Mouse (Mus musculus): ENCODE results near the gene Apoa1. TPM values are rescaled to one million over a fixed set of nuclear protein-coding genes. Genes with fewer than 3 reads are reported as not detected.

Apoa1 gene
- polyA plus RNA-seq, 1 experiment from 2014 or later, result 1.1 TPM

GRCm38 (mm10) chr9:46241818-46242217, 13.4 kb downstream of the Apoa1 start:
- no peak overlapping the region for H3K4me2 ChIP-seq
- 85% methylated on average over 2 of the region's 2 CpGs for WGBS
- no peak overlapping the region for H3K4me3 ChIP-seq (replicated peaks)
- peaks cover 3% of the 10 kb centered on the region; the same call in 1 of the 2 replicates for H3K27me3 ChIP-seq
- no peak overlapping the region for H3K9ac ChIP-seq
- H3K36me3 ChIP-seq (replicated peaks), result no peaks in the 10 kb centered on the region
- H3K27ac ChIP-seq, result no peak overlapping the region
- ATAC-seq (ENCODE audit: low FRiP score), result no peak
- H3K4me1 ChIP-seq, result no peaks in the 10 kb centered on the region
- H3K9me3 ChIP-seq, result no peaks in the 10 kb centered on the region

- no peaks in the 10 kb centered on the region for H3K4me1 ChIP-seq
- no peak overlapping the region for H3K4me3 ChIP-seq (replicated peaks)
- H3K4me2 ChIP-seq, result no peak overlapping the region
- H3K27ac ChIP-seq, result no peak overlapping the region
- H3K36me3 ChIP-seq (replicated peaks), result no peaks in the 10 kb centered on the region
- 65% methylated on average over 4 of the region's 4 CpGs for WGBS
- H3K9ac ChIP-seq, result no peak overlapping the region
- peaks cover 3% of the 10 kb centered on the region; the same call in 1 of the 2 replicates for H3K27me3 ChIP-seq
- ATAC-seq (ENCODE audit: low FRiP score), result no peak
- no peaks in the 10 kb centered on the region for H3K9me3 ChIP-seq
Observed at GRCm38 (mm10) chr9:46243122-46243521, 14.7 kb downstream of the Apoa1 start.

- H3K27me3 ChIP-seq, result peaks cover 3% of the 10 kb centered on the region; the same call in 1 of the 2 replicates
- no peak overlapping the region for H3K4me2 ChIP-seq
- no peaks in the 10 kb centered on the region for H3K36me3 ChIP-seq (replicated peaks)
- H3K27ac ChIP-seq, result no peak overlapping the region
- no peaks in the 10 kb centered on the region for H3K4me1 ChIP-seq
- no peak overlapping the region for H3K4me3 ChIP-seq (replicated peaks)
- no peak for ATAC-seq (ENCODE audit: low FRiP score)
- no peaks in the 10 kb centered on the region for H3K9me3 ChIP-seq
- 45% methylated on average over 8 of the region's 8 CpGs for WGBS
- H3K9ac ChIP-seq, result no peak overlapping the region
Observed at GRCm38 (mm10) chr9:46243584-46243983, 15.2 kb downstream of the Apoa1 start.

GRCm38 (mm10) chr9:46246752-46247324, 18.5 kb downstream of the Apoa1 start:
- Histone ChIP-seq H3K4me3 (replicated peaks) (no peak overlapping the region), H3K27me3 (peaks cover 3% of the 10 kb centered on the region; the same call in 1 of the 2 replicates), H3K4me1 (no peaks in the 10 kb centered on the region), H3K36me3 (replicated peaks) (no peaks in the 10 kb centered on the region), H3K4me2 (no peak overlapping the region), H3K9ac (no peak overlapping the region), H3K9me3 (no peaks in the 10 kb centered on the region), H3K27ac (no peak overlapping the region)
- 31% methylated on average over 11 of the region's 11 CpGs for WGBS
- ATAC-seq (ENCODE audit: low FRiP score), result no peak

GRCm38 (mm10) chr9:46256177-46256576, 27.8 kb downstream of the Apoa1 start:
- H3K9ac ChIP-seq, result no peak overlapping the region
- WGBS, result 91% methylated on average over 7 of the region's 7 CpGs

GRCm38 (mm10) chr9:46256658-46257385, 28.4 kb downstream of the Apoa1 start:
- no peaks in the 10 kb centered on the region for H3K27me3 ChIP-seq

More at GRCm38 (mm10) chr9:46256177-46256576, 27.8 kb downstream of the Apoa1 start:
- Histone ChIP-seq H3K4me3 (replicated peaks) (no peak overlapping the region), H3K4me1 (no peaks in the 10 kb centered on the region), H3K4me2 (no peak overlapping the region), H3K9me3 (no peaks in the 10 kb centered on the region), H3K27me3 (no peaks in the 10 kb centered on the region), H3K27ac (no peak overlapping the region), H3K36me3 (replicated peaks) (no peaks in the 10 kb centered on the region)
- no peak for ATAC-seq (ENCODE audit: low FRiP score)

GRCm38 (mm10) chr9:46257546-46257945, 29.2 kb downstream of the Apoa1 start:
- Histone ChIP-seq H3K36me3 (replicated peaks) (no peaks in the 10 kb centered on the region), H3K9me3 (no peaks in the 10 kb centered on the region), H3K27me3 (no peaks in the 10 kb centered on the region), H3K4me1 (no peaks in the 10 kb centered on the region), H3K4me2 (no peak overlapping the region), H3K9ac (no peak overlapping the region), H3K27ac (no peak overlapping the region), H3K4me3 (replicated peaks) (no peak overlapping the region)
- 85% methylated on average over 3 of the region's 3 CpGs for WGBS
- no peak for ATAC-seq (ENCODE audit: low FRiP score)

More at GRCm38 (mm10) chr9:46256658-46257385, 28.4 kb downstream of the Apoa1 start:
- H3K9me3 ChIP-seq, result no peaks in the 10 kb centered on the region
- H3K9ac ChIP-seq, result no peak overlapping the region
- H3K4me1 ChIP-seq, result no peaks in the 10 kb centered on the region
- WGBS, result 91% methylated on average over 10 of the region's 10 CpGs
- no peak for ATAC-seq (ENCODE audit: low FRiP score)
- H3K4me2 ChIP-seq, result no peak overlapping the region
- no peak overlapping the region for H3K27ac ChIP-seq
- H3K36me3 ChIP-seq (replicated peaks), result no peaks in the 10 kb centered on the region
- no peak overlapping the region for H3K4me3 ChIP-seq (replicated peaks)

GRCm38 (mm10) chr9:46259111-46259510, 30.7 kb downstream of the Apoa1 start:
- no peak for ATAC-seq (ENCODE audit: low FRiP score)
- no peaks in the 10 kb centered on the region for H3K27me3 ChIP-seq
- no peak overlapping the region for H3K4me2 ChIP-seq
- no peak overlapping the region for H3K27ac ChIP-seq
- no peak overlapping the region for H3K4me3 ChIP-seq (replicated peaks)
- no peaks in the 10 kb centered on the region for H3K36me3 ChIP-seq (replicated peaks)
- no peak overlapping the region for H3K9ac ChIP-seq
- 91% methylated on average over 6 of the region's 6 CpGs for WGBS
- H3K9me3 ChIP-seq, result no peaks in the 10 kb centered on the region
- no peaks in the 10 kb centered on the region for H3K4me1 ChIP-seq

- Histone ChIP-seq H3K4me2 (no peak overlapping the region), H3K36me3 (replicated peaks) (no peaks in the 10 kb centered on the region), H3K4me3 (replicated peaks) (no peak overlapping the region), H3K27ac (no peak overlapping the region), H3K27me3 (no peaks in the 10 kb centered on the region), H3K9me3 (no peaks in the 10 kb centered on the region), H3K4me1 (no peaks in the 10 kb centered on the region), H3K9ac (no peak overlapping the region)
- no peak for ATAC-seq (ENCODE audit: low FRiP score)
- WGBS, result 87% methylated on average over 7 of the region's 7 CpGs
Observed at GRCm38 (mm10) chr9:46261131-46261530, 32.8 kb downstream of the Apoa1 start.

GRCm38 (mm10) chr9:46268343-46268873, 40.0 kb downstream of the Apoa1 start, which contains the start of gene Apoa5:
Gene Apoa5 (plus strand): TSS chr9:46268633.
- Histone ChIP-seq H3K27me3 (peaks cover 26% of the 10 kb centered on the region), H3K27ac (no peak within 1 kb of the TSS), H3K36me3 (replicated peaks) (no peaks in the 10 kb centered on the region), H3K9ac (no peak within 1 kb of the TSS), H3K4me2 (no peak within 1 kb of the TSS), H3K4me3 (replicated peaks) (no peak within 1 kb of the TSS), H3K4me1 (peaks cover 4% of the 10 kb centered on the region; the same call in 1 of the 2 replicates), H3K9me3 (no peaks in the 10 kb centered on the region)
- 66% methylated on average over 7 of the region's 7 CpGs for whole genome bisulfite sequencing
- ATAC-seq (ENCODE audit: low FRiP score), result no peak

GRCm38 (mm10) chr9:46269125-46269524, 40.7 kb downstream of the Apoa1 start:
- no peak for ATAC-seq (ENCODE audit: low FRiP score)
- no peaks in the 10 kb centered on the region for H3K9me3 ChIP-seq
- no peak overlapping the region for H3K27ac ChIP-seq
- no peaks in the 10 kb centered on the region for H3K36me3 ChIP-seq (replicated peaks)
- no peak overlapping the region for H3K9ac ChIP-seq
- H3K4me1 ChIP-seq, result peaks cover 10% of the 10 kb centered on the region
- peaks cover 26% of the 10 kb centered on the region for H3K27me3 ChIP-seq
- no peak overlapping the region for H3K4me2 ChIP-seq
- WGBS, result 87% methylated on average over 5 of the region's 5 CpGs
- H3K4me3 ChIP-seq (replicated peaks), result no peak overlapping the region

- Histone ChIP-seq H3K9ac (no peak overlapping the region), H3K4me1 (peaks cover 13% of the 10 kb centered on the region), H3K4me3 (replicated peaks) (no peak overlapping the region), H3K9me3 (no peaks in the 10 kb centered on the region), H3K4me2 (no peak overlapping the region), H3K27me3 (peaks cover 26% of the 10 kb centered on the region), H3K27ac (no peak overlapping the region), H3K36me3 (replicated peaks) (peaks cover 14% of the 10 kb centered on the region)
- 94% methylated on average over 4 of the region's 4 CpGs for WGBS
- ATAC-seq (ENCODE audit: low FRiP score), result no peak
Observed at GRCm38 (mm10) chr9:46270782-46271181, 42.4 kb downstream of the Apoa1 start.
